Mouse (Mus musculus) embryonic fibroblast, embryonic 13.5 days (primary cell): ENCODE results near the gene Prpf6.

ENCODE experiments used
- CTCF ChIP-seq: IDR thresholded peaks from 2 replicates; pipeline ENCODE4 v1.5.1; 2011; ENCODE audit warnings: mild to moderate bottlenecking, control low read depth, low read length, moderate library complexity, borderline replicate concordance; ENCODE audit not compliant: insufficient read depth
- POLR2A ChIP-seq: IDR thresholded peaks from 2 replicates; pipeline ENCODE4 v1.6.1; 2011; ENCODE audit warnings: low read depth, mild to moderate bottlenecking, control low read depth, low read length, moderate library complexity

GRCm38 (mm10) chr2:181691083-181691482 is 99.4 kb downstream of the Prpf6 start:
- TF ChIP-seq POLR2A (no peak), CTCF (no peak)
